Comparison of ENCODE assay signal across 10 mouse cellular contexts in the genomic region with DNA sequence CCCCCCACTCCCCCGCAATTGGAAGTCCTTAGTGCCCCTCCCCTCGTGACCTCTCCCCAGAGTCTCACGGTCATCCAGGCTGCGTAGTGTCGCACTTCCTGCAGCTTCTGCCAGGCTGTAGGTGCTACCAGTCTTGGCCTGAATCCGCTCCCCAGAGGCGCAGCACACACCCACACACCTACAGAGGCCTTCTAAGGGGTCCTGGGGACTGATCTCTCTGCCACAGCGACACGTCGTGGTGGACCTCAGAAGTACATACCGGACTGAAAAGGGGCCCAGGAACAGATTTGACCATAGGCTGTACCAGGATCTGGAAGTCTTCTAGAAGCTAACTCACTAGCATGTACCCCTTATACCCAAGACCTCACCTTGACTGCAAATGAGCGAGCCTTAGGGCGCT. TPM values are rescaled to one million over a fixed set of nuclear protein-coding genes. Genes with fewer than 3 reads are reported as not detected.
DNase-seq lines count a peak whose midpoint lies in the region; ATAC-seq and TF ChIP-seq lines count a peak whose summit lies in the region.
"Had no signal": no experiment of that assay in that cellular context is flagged by ENCODE, and none has a peak within 500 bp of the region (broad histone marks: within the 10 kb centered on the region; RNA-seq: fewer than 3 reads in every experiment).

No protein-coding gene starts in this region.

- DNase-seq in cerebellum, postnatal 10 days = peak; percentile 70 to 72
- DNase-seq in cerebellum, postnatal 36 days = no peak
- no peak for DNase-seq in liver, embryonic 14.5 days (ENCODE audit: low read depth in 3 of 3, low spot score in 3 of 3)
- DNase-seq in liver, embryonic 11.5 days (ENCODE audit: low spot score) = no peak
- DNase-seq in forebrain, embryonic 11.5 days (ENCODE audit: low spot score) = peak; percentile 84
- DNase-seq in retina, embryonic 14.5 days (ENCODE audit: low spot score) = peak; percentile 73
- DNase-seq in adrenal gland, postnatal 14 days = no peak
- DNase-seq in cerebellum, adult 8-10 months = no peak
- DNase-seq: kidney, adult 18-20 months had no signal

- no peak overlapping the region for H3K4me2 ChIP-seq in liver, embryonic 14.5 days (ENCODE audit: low read depth)
- no peak overlapping the region for H3K4me2 ChIP-seq in liver, embryonic 11.5 days
- H3K4me2 ChIP-seq in forebrain, embryonic 11.5 days (ENCODE audit: low read depth, low read length, severe bottlenecking) = no peak overlapping the region
- H3K4me2 ChIP-seq: liver, embryonic 15.5 days had no signal

- no peaks in the 10 kb centered on the region for H3K27me3 ChIP-seq in liver, embryonic 14.5 days (ENCODE audit: control insufficient read depth, insufficient read depth, low read length)
- H3K27me3 ChIP-seq in liver, embryonic 11.5 days (replicated peaks; ENCODE audit: control insufficient read depth, insufficient read depth, low read length) = peaks cover 28% of the 10 kb centered on the region
- H3K27me3 ChIP-seq in forebrain, embryonic 11.5 days (ENCODE audit: control insufficient read depth, insufficient read depth, low read length) = no peaks in the 10 kb centered on the region; the same call in 1 of the 2 replicates

- WGBS in liver, embryonic 14.5 days (ENCODE audit: insufficient replicate concordance) = 15% methylated on average over 13 of the region's 13 CpGs
- 20% methylated on average over 13 of the region's 13 CpGs for WGBS in liver, embryonic 11.5 days
- 22% methylated on average over 13 of the region's 13 CpGs for WGBS in forebrain, embryonic 11.5 days

- TF ChIP-seq EP300 in liver, embryonic 14.5 days (IDR thresholded peaks at IDR 0.05; ENCODE audit: low read depth) = no peak

- H3K4me1 ChIP-seq in liver, embryonic 14.5 days (replicated peaks; ENCODE audit: control insufficient read depth in 2 of 2, insufficient read depth in 2 of 2, low read length in 1 of 2) = no peaks in the 10 kb centered on the region
- H3K4me1 ChIP-seq in liver, embryonic 11.5 days (replicated peaks; ENCODE audit: control insufficient read depth, insufficient read depth, low read length) = no peaks in the 10 kb centered on the region
- no peaks in the 10 kb centered on the region; the same call in 1 of the 2 replicates for H3K4me1 ChIP-seq in forebrain, embryonic 11.5 days (replicated peaks; ENCODE audit: control insufficient read depth, insufficient read depth, low read length)

- H3K9me3 ChIP-seq in liver, embryonic 14.5 days (ENCODE audit: control insufficient read depth, low read length) = no peaks in the 10 kb centered on the region
- no peaks in the 10 kb centered on the region for H3K9me3 ChIP-seq in liver, embryonic 11.5 days (ENCODE audit: control insufficient read depth, low read length)
- no peaks in the 10 kb centered on the region for H3K9me3 ChIP-seq in forebrain, embryonic 11.5 days (ENCODE audit: control insufficient read depth, low read length)
- H3K9me3 ChIP-seq: liver, embryonic 15.5 days had no signal

- no peak overlapping the region for H3K27ac ChIP-seq in liver, embryonic 14.5 days
- H3K27ac ChIP-seq in liver, embryonic 11.5 days (ENCODE audit: low read depth, low read length) = no peak overlapping the region
- H3K27ac ChIP-seq in forebrain, embryonic 11.5 days (ENCODE audit: low read depth, low read length) = no peak overlapping the region; the same call in 1 of the 2 replicates
- H3K27ac ChIP-seq: liver, embryonic 15.5 days had no signal

- no peak overlapping the region for H3K9ac ChIP-seq in liver, embryonic 14.5 days (replicated peaks)
- no peak overlapping the region for H3K9ac ChIP-seq in liver, embryonic 11.5 days (ENCODE audit: low read depth, low read length)
- H3K9ac ChIP-seq in forebrain, embryonic 11.5 days (ENCODE audit: low read length) = no peak overlapping the region
- H3K9ac ChIP-seq: liver, embryonic 15.5 days had no signal

- no peaks in the 10 kb centered on the region for H3K36me3 ChIP-seq in liver, embryonic 14.5 days (replicated peaks; ENCODE audit: control insufficient read depth, insufficient read depth, low read depth)
- no peaks in the 10 kb centered on the region for H3K36me3 ChIP-seq in liver, embryonic 11.5 days (ENCODE audit: control insufficient read depth, insufficient read depth, low read length)
- H3K36me3 ChIP-seq in forebrain, embryonic 11.5 days (ENCODE audit: control insufficient read depth, insufficient read depth, low read length) = no peaks in the 10 kb centered on the region
- H3K36me3 ChIP-seq: liver, embryonic 15.5 days had no signal

- no peak overlapping the region for H3K4me3 ChIP-seq in liver, embryonic 14.5 days (ENCODE audit: insufficient read depth in 1 of 2, low read depth in 2 of 2, low read length in 2 of 2)
- no peak overlapping the region for H3K4me3 ChIP-seq in liver, embryonic 11.5 days (ENCODE audit: low read depth, low read length)
- H3K4me3 ChIP-seq in forebrain, embryonic 11.5 days (ENCODE audit: low read depth, low read length) = no peak overlapping the region
- H3K4me3 ChIP-seq: liver, embryonic 15.5 days had no signal

- ATAC-seq in liver, embryonic 14.5 days (ENCODE audit: insufficient read depth) = no peak
- ATAC-seq in liver, embryonic 11.5 days (replicated peaks; ENCODE audit: low FRiP score) = no peak
- peak; percentile 57 for ATAC-seq in forebrain, embryonic 11.5 days (replicated peaks; ENCODE audit: low FRiP score)

- TF ChIP-seq CTCF in liver, embryonic 14.5 days (IDR thresholded peaks at IDR 0.05; ENCODE audit: low read depth) = peak; percentile 33; the same call in 1 of the 2 replicates

RNA-seq across cellular contexts. Expression of gene Rhcg, which starts 53.8 kb away (rescaled TPM):
- polyA plus RNA-seq in liver, embryonic 14.5 days (2012; rRNA removed) = 0.03 TPM in 2 replicates
- not detected in 2 replicates for polyA plus RNA-seq in liver, embryonic 14.5 days (2014; fragmentation: Nextera tagmentation; extraction: Ambion mirVana)
- polyA plus RNA-seq in liver, embryonic 11.5 days (2014; fragmentation: Nextera tagmentation; extraction: Ambion mirVana) = not detected in 2 replicates
- polyA plus RNA-seq in forebrain, embryonic 11.5 days (2014; fragmentation: Nextera tagmentation; extraction: Ambion mirVana) = 5.5 and 6.8 TPM in 2 replicates
- 1.9 and 2.4 TPM in 2 replicates for total RNA-seq in adrenal gland, postnatal 14 days (2021)

Comparison
In these comparisons a context has a peak if more than half of its experiments do, and no peak if none do; other contexts are left out.
1. DNase-seq: peak in cerebellum, postnatal 10 days (2 of 2), forebrain, embryonic 11.5 days (single experiment) and retina, embryonic 14.5 days (single experiment); none in cerebellum, postnatal 36 days (0 of 2), liver, embryonic 14.5 days (0 of 3), liver, embryonic 11.5 days (single experiment), adrenal gland, postnatal 14 days (single experiment) and cerebellum, adult 8-10 months (single experiment).